Mouse (Mus musculus) retina, postnatal 1 day (tissue): ENCODE data around the gene Pum1.

Experiments used
- DNase-seq: peaks from one replicate; pipeline ENCODE4 v3.0.0-alpha.2; 2012

Pum1 gene

DNA sequence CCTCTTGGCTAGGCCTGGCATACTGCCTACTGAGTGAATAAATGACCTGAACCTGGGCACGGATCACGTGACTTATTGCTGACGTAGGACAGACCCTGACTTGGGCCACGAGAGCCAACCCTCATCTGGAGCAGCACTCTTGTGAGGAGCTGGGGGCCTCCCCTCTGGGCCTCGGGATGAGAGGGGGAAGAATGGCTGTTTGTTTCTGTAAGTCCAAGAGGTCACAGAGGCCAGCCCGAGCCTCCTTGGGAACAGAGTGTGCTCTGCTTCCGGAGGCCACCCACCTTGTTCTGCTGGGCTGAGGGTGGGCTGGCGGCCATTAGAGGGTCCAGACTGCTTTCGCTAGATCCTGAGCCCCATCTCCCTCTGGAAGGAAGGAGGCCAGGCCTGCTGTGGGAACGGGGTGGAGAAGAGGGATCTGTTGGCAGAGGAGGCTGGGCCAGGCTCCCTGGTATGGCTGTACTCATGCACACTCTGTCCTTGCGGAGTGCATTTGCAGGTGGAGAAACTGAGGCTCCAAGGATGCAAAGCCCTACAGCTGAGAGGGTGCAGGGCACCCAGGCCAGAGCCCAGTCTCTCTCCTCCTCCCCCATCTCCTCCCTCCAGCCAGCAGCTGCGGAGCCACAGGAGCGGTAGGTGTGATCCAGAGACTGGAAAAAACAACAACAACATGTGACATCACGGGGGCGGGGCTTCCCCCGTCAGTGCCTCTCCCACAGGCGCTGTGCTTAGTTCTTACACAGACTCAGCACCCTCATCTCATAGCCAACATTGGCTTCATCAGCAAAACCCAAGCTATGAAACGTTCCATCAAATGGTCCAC lies 165.9 kb downstream of the Pum1 start:
- peak; percentile 93 for DNase-seq
